Mouse (Mus musculus) embryo, embryonic 9.5 days (tissue): Measurements from ENCODE around the gene Plekha5.

Experiments used
- DNase-seq: peaks from one replicate; pipeline ENCODE4 v3.0.0-alpha.2; 2017; ENCODE audit errors: extremely low spot score

The Plekha5 gene

GRCm38 (mm10) chr6:140611282-140611681 is 187.4 kb downstream of the Plekha5 start:
- DNase-seq, result no peak

DNA sequence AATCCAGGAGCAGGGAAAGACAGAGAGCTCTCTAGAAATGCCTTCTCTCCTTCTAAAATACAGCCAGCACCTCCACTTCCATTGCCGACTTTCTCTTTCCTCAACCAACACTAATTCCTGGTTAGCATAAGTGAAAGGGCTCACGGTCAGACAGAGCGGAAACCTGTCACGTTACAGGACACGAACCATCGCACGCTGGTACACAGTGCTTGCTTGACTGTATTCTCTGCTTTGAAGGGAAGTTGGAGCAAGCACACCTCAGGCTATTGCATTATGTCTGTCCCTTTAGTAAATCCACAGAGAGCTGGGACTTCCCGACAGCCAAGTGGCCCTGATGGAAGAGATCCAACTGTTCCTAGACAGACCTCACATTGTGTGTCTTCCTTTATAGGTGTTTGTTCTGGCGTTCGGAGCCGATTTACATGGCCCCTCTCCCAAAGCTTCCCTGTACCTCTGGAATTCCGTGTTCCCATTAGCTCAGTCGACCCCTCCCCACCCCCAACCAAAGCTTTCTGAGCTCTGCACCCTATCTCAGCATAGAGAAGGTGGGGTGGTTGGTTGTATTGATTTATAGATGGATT is 188.1 kb downstream of the Plekha5 start:
- DNase-seq, result no peak

GRCm38 (mm10) chr6:140613822-140614221 is 190.0 kb downstream of the Plekha5 start:
- no peak for DNase-seq

GRCm38 (mm10) chr6:140614711-140615110 is 190.9 kb downstream of the Plekha5 start:
- no peak for DNase-seq

DNA sequence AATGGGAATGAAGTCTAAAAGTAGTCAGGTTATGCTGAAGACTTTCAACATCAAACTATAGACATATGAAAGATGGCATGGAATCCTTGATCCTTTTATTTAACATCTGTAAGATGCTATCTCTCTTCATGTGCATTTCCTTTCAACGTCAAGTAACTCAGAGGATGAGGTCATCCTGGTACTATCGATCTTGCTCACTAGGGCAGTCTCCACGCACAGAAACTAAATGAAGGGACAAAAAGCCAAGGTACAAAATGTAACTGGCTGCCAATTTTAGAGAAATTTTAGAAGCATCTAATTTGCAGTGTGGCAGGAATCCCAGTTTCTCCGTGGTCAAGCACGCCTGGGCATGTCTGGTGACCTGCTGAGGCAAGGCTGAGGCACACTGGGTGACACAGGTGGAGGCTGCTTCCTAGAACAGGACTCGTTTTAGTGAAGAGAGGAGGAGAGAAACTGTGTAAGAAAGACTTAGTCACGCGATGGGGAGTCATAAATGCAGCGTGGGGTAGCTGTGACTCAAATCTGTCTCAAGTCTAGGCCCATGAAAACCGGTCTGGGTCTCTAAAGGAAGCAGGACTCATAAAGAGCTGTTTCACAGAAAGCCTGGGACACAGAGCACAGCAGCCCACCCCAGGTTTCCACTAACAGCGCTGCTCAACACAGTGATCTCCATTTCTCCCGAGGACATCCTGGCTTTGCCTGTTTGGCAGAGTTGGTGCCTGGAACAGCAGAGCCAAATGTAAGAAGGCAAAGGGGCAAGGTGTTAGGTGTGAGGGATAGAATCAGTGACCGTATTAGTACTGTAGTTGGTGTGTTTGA is 196.9 kb downstream of the Plekha5 start:
- DNase-seq, result no peak

DNA sequence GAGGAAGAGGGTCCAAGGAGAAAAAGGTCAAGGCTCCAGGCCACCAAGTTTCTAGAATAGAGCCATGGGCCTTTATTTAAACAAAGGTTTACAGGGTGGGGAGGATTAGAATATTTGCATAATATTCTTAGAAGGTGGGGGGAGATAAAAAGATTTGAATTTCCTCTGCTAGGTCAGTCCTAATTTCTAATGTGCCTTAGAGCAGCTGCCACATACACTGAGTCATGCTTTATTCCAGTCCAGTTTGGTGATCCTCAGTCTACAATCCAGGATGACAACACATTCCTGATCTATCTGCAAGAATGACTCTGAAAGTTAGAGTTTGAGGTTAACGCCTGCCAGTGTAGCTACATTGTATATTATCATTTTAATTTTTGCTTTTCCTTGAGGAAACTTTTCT is 197.8 kb downstream of the Plekha5 start:
- DNase-seq, result no peak

GRCm38 (mm10) chr6:140622391-140623225 is 198.8 kb downstream of the Plekha5 start, which contains the start of gene Aebp2:
Gene Aebp2, plus strand, starts transcription at chr6:140622663.
- peak; percentile 29 for DNase-seq

GRCm38 (mm10) chr6:140623226-140624095 is 199.6 kb downstream of the Plekha5 start:
- DNase-seq, result peak; percentile 88

GRCm38 (mm10) chr6:140624096-140625051 is 200.5 kb downstream of the Plekha5 start:
- peak; percentile 53 for DNase-seq

DNA sequence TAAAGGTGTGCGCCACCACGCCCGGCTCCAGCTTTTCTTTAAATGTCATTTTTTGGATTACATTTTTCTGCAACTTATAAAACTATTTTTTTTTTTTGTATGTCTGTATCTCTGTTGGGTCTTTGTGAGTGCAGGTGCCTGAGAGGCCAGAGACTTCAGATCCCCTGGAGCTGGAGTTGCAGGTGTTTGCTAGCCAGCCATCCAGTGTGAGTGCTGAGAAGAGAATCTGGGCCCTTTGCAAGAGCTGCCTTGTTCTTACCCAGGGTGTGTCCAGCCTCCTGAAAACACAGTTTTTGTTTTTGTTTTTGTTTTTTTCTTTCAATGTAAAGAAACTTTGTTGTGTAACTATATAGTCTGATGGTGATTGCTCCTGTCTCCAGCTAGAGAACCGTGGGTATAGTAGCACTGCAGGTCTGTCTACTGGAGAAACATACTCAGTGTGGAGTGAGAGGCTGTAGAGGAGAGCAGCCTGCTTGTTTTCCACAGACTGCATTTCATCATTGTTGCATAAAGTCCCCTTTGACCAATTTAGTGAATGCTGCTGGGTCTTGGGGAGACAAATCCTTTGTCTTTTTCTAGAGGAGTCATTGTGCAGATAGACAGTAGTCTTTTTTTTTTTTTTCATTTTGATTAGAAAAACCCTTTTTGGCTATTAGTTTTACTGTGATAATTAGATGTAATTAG is 205.5 kb downstream of the Plekha5 start:
- DNase-seq, result no peak

- no peak for DNase-seq
These were observed 206.5 kb downstream of the Plekha5 start for GRCm38 (mm10) chr6:140630306-140630705.

DNA sequence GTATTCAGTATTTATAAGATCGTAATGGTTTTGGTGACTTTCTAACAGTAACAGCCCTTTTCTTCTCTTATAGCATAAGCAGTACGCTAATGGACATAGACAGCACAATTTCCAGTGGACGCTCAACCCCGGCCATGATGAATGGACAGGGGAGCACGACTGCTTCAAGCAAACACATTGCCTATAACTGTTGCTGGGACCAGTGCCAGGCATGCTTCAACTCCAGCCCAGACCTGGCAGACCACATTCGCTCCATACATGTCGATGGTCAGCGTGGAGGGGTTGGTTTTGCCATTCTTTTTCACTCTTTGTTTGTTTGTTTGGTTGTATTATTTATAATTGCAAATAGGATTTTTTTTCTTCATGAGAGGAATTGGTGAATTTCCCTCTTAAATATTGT is 209.8 kb downstream of the Plekha5 start:
- DNase-seq, result no peak

- no peak for DNase-seq
These were observed 212.4 kb downstream of the Plekha5 start for GRCm38 (mm10) chr6:140636290-140636689.

GRCm38 (mm10) chr6:140642010-140642409 is 218.2 kb downstream of the Plekha5 start:
- no peak for DNase-seq

GRCm38 (mm10) chr6:140642655-140643054 is 218.8 kb downstream of the Plekha5 start:
- no peak for DNase-seq

GRCm38 (mm10) chr6:140645931-140646330 is 222.1 kb downstream of the Plekha5 start:
- no peak for DNase-seq
